Mouse (Mus musculus): ENCODE measurements around the gene Apon.
"Not testable (repeated sequence)": the region's sequence is repeated elsewhere in the genome, so short reads cannot be mapped to it uniquely, and the experiment has no call there.

Apon gene

DNA sequence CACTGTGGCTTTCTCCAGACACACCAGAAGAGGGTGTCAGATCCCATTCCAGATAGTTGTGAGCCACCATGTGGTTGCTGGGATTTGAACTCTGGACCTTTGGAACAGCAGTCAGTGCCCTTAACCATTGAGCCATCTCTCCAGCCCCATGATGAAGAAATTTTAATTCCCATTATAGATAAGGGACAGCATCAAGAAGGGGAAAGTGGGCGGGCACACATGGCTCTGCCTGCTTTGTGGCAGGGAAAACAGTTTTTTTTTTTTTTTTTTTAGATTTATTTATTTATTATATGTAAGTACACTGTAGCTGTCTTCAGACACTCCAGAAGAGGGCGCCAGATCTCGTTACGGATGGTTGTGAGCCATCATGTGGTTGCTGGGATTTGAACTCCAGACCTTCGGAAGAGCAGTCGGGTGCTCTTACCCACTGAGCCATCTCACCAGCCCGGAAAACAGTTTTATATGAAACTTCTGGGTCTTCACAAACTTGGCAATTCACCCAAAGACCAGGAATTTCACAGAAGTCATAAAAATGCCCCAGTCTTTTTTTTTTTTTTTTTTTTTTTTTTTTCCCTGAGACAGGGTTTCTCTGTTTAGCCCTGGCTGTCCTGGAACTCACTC lies 19.0 kb downstream of the Apon start:
- DNase-seq (ENCODE audit: low spot score in 2 of 2): not testable (repeated sequence)

DNA sequence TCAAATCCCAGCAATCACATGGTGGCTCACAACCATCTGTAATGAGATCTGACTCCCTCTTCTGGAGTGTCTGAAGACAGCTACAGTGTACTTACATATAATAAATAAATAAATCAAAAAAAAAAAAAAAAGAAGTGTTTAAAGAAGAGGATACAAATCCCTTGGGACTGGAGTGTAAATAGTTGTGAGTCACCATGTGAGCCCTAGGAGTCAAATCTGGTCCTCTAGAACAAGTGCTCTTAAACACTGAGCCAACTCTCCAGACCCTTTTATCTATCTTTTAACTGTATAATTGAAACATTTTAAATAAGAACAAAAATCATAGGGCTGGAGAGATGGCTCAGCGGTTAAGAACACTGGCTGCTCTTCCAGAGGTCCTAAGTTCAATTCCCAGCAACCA lies 21.5 kb downstream of the Apon start:
- not testable (repeated sequence) for DNase-seq (ENCODE audit: low spot score in 2 of 2)

- DNase-seq (ENCODE audit: low spot score in 2 of 2): no peak
Observed at GRCm38 (mm10) chr10:128278158-128278557, 24.3 kb downstream of the Apon start.

GRCm38 (mm10) chr10:128280943-128281342 lies 27.0 kb downstream of the Apon start:
- DNase-seq (ENCODE audit: low spot score in 2 of 2): no peak

GRCm38 (mm10) chr10:128281682-128282081 lies 27.8 kb downstream of the Apon start:
- no peak for DNase-seq (ENCODE audit: low spot score in 2 of 2)

DNA sequence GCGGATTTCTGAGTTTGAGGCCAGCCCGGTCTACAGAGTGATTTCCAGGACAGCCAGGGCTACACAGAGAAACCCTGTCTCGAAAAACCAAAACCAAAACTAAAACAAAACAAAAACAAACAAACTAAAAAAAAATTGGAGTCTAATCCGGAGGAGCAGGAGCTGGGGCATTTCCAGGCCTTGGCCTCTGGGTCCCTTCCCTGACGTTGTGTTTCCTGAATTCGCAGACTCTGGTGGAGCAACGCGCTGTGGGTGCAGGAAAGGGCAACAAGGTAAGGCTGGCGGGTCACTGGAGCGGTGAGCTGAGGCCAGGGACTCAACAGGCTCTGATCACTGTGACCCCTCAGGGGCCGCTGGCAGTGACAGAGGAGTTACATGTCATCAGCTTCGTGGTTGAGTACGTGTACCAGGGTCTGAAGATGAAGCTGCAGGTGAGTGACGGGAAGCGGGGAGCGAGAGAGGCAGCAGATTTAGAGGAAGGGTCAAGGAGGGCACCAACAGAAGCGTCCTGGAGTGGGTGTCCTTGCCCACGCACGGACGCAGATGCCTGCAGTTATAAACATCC lies 29.1 kb downstream of the Apon start:
- DNase-seq (ENCODE audit: low spot score in 2 of 2): no peak

GRCm38 (mm10) chr10:128283604-128284579 lies 30.0 kb downstream of the Apon start:
- peak in 1 of 2 experiments; percentile 52 for DNase-seq (ENCODE audit: low spot score in 2 of 2)

DNA sequence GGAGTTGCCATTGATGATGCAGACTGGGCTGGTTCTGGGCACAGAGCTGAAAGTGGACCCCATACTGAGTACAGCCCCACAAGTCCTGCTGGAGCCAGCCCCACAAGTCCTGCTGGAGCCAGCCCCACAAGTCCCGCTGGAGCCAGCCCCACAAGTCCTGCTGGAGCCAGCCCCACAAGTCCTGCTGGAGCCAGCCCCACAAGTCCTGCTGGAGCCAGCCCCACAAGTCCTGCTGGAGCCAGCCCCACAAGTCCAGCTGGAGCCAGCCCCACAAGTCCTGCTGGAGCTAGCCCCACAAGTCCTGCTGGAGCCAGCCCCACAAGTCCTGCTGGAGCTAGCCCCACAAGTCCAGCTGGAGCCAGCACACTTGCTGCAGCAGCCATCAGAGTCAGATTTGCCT lies 36.7 kb downstream of the Apon start:
- DNase-seq (ENCODE audit: low spot score in 2 of 2): not testable (repeated sequence)

DNA sequence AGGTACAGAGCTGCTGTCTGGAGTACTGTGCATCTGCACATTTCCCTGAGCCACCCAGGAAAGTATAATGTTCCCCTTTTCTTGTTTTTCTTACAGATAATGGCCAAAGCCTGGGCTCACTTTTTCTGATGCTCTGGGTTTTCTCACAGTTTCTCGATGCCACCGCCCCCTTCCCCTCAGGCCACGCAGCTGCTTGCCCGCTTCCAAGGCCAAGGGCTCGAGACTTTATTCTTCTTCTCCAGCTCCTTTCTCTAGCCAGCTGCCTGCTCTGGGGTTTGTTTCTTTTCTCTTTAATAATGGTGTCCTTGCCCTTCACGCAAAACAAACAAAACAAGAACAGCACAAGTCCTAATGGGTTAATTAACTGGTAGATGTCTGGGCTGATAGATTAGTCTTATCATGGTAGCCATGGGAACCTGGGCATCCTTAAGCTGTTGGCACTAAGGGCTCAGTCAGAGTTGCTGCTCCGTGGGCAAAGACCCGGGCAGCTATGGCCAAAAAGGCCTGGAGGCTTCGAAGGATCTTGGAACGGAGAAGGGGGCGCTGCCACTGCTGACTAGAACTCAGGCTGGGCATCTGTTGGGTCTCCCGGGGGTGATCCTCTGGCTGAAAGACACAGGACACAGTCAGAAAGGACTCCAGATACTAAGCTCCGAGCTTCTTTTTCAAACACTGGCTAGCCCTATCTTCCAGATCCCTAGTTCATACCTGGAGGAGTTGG lies 42.6 kb downstream of the Apon start:
- no peak for DNase-seq (ENCODE audit: low spot score in 2 of 2)

DNA sequence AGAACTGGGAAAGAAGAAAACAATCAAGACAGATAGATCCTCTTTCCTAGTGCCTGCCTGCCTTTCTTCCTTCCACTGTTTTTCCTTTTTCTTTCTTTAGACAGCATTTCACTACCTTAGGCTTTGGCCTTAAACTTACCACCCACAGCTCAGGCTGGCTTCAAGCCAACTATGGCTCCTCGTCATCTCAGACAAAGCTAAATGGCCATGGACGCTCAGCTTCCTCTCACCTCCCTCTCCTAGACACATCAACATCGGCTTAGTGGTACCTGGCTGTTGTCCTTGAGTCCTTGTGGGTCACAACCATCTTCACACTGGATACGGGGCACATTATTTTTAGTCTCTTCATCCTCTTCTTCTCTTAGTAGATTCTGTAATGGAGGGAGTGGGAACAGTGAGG lies 43.3 kb downstream of the Apon start:
- no peak for DNase-seq (ENCODE audit: low spot score in 2 of 2)

DNA sequence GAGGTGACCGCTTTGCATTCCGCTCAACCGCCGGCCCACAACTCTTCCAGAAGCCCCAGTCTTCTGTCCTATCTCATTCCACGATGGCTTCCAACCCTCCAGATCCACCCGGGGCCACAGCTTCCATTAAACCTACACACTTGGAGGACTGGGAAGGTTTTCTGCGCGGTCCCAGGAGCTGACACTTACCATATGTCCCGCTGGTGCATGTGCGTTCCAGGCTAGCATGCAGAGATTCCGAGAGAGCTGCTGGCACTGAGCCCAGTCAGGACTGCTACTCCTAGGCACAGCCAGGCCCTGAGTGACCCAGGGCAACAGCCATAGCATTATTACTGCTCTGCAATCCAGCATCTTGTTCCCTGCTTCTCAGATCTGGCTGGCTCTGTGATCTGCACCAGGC lies 43.7 kb downstream of the Apon start:
- no peak for DNase-seq (ENCODE audit: low spot score in 2 of 2)

GRCm38 (mm10) chr10:128298243-128298642 lies 44.3 kb downstream of the Apon start:
- DNase-seq (ENCODE audit: low spot score in 2 of 2): no peak

- DNase-seq (ENCODE audit: low spot score in 2 of 2): no peak
Observed at GRCm38 (mm10) chr10:128298702-128299171, 44.8 kb downstream of the Apon start, which contains the start of gene Il23a. Il23a (minus strand) TSS chr10:128298752.

DNA sequence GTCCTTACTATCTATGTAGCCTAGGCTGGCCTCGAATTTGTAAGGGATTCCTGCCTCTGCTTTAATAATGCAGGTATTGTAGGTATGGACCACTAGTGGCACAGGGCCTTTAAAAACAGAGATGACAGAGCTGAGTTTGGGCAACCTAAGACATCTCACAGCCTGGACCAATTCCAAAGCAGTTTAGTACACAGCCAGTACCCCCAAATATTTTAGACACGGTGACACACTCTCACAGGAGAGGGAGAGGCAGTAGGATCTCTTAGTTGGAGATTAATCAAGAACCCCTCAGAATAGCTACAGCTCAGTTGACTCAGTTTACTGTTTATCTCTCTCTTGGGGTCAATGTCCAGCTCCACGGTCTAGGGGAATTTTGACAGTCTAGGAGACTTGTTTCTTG lies 48.5 kb downstream of the Apon start:
- no peak for DNase-seq (ENCODE audit: low spot score in 2 of 2)

DNA sequence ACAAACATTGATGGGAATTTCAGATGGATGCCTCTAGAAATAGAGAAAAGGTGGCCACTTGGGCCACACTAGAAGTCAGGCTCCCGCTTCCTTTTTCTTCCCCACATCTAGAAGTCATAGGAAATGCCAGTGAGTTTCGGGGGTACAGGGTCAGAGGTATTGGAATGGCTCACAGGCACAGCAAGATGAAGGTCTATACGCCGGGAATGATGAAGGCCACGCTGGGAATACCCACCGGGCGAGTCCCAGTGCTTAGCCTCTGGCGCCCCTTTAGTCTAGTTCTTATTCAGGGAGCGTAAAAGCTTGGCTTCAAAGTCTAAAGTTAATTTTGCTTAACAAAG lies 48.9 kb downstream of the Apon start:
- no peak for DNase-seq (ENCODE audit: low spot score in 2 of 2)

GRCm38 (mm10) chr10:128303126-128304021 lies 49.5 kb downstream of the Apon start, which contains the start of gene Pan2:
Pan2 (plus strand) TSS chr10:128303335.
- DNase-seq (ENCODE audit: low spot score in 2 of 2): peak; percentile 100

Data from frontal cortex, postnatal 10 days (tissue).